Mouse (Mus musculus): ENCODE results near the gene Gzmk. TPM values are rescaled to one million over a fixed set of nuclear protein-coding genes. Genes with fewer than 3 reads are reported as not detected.

The Gzmk gene
- polyA plus RNA-seq, 1 experiment from 2014 or later, result not detected

DNA sequence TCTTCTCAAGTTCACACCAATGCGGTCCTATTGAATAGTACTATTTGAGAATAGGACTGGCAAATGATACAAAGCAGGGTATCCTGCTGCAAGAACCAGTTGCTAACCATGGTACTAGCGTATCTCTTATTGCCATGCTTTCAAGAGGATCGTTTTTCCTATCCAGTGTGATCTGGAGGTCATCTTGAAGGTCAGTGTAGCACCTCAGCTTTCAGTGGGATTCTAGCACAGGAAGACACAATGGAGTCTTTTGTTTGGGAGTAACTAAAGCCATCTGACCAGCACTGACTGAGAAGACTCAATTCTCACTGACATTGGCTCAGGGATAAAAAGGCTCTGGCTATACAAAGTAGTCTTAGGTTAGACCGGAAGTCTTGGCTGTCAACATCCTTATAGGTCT, 74.2 kb downstream of the Gzmk start:
- Histone ChIP-seq H3K9me3 (replicated peaks; ENCODE audit: control insufficient read depth, low read length) (no peaks in the 10 kb centered on the region), H3K4me2 (ENCODE audit: low read depth, low read length) (no peak overlapping the region), H3K4me3 (replicated peaks; ENCODE audit: low read length) (no peak overlapping the region), H3K36me3 (ENCODE audit: control insufficient read depth, insufficient read depth, low read length) (no peaks in the 10 kb centered on the region), H3K27ac (ENCODE audit: low read length) (no peak overlapping the region), H3K4me1 (ENCODE audit: control insufficient read depth, insufficient read depth, low read length) (no peaks in the 10 kb centered on the region), H3K9ac (ENCODE audit: low read length) (no peak overlapping the region), H3K27me3 (ENCODE audit: control insufficient read depth, insufficient read depth, low read length) (no peaks in the 10 kb centered on the region)
- ATAC-seq (ENCODE audit: insufficient read depth, low FRiP score), result no peak
- 81% methylated on average over 4 of the region's 4 CpGs for whole genome bisulfite sequencing

DNA sequence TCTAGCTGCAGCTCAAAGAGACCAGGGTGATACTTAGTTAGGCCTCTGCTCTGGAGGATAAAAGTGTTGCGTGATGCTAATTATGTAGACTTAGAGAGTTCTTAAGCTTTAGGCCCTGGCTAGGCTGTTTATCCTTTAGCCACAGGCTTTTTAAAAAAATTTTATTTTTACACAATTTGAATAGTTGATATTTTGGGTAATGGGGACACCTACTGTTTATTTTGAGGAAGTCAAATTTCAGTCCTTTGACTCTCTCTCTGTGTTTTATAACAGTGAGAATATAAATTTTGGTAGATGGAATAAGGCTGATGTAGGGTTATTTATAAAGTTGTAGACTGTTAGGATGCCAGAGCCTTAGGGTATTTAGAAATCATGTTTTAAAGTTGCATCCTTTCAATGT, 86.1 kb downstream of the Gzmk start:
- no peak overlapping the region for H3K27ac ChIP-seq (ENCODE audit: low read length)
- 92% methylated on average over 1 of the region's 1 CpGs for WGBS

DNA sequence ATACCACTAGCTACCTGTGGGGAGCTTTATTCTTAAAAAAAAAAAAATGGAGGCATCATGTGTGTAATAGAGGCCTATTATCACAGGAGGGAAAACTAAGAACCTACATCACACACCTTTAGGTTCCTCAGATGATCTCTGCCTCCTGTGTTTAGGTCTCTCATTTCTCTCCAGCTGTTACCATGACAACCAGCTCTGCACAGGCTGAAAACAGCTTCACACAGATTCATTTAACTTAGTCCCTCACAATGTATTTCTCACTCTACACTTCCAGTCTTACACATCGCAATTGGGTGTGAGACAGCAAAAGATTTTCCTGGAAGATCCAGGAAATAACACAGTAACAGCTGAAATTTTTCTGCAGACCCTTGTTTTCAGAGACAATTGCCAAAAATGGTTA, 95.7 kb downstream of the Gzmk start:
- no peak overlapping the region for H3K27ac ChIP-seq (ENCODE audit: low read length)
- no peak overlapping the region for H3K9ac ChIP-seq (ENCODE audit: low read length)
- H3K4me1 ChIP-seq (ENCODE audit: control insufficient read depth, insufficient read depth, low read length), result no peaks in the 10 kb centered on the region
- no peak overlapping the region for H3K4me3 ChIP-seq (replicated peaks; ENCODE audit: low read length)
- no peak overlapping the region for H3K4me2 ChIP-seq (ENCODE audit: low read depth, low read length)
- 74% methylated on average over 1 of the region's 1 CpGs for WGBS
- H3K27me3 ChIP-seq (ENCODE audit: control insufficient read depth, insufficient read depth, low read length), result no peaks in the 10 kb centered on the region
- no peak for ATAC-seq (ENCODE audit: insufficient read depth, low FRiP score)
- H3K36me3 ChIP-seq (ENCODE audit: control insufficient read depth, insufficient read depth, low read length), result no peaks in the 10 kb centered on the region
- no peaks in the 10 kb centered on the region for H3K9me3 ChIP-seq (replicated peaks; ENCODE audit: control insufficient read depth, low read length)

More for the DNA sequence above, 86.1 kb downstream of the Gzmk start:
- ATAC-seq (ENCODE audit: insufficient read depth, low FRiP score), result no peak
- Histone ChIP-seq H3K9me3 (replicated peaks; ENCODE audit: control insufficient read depth, low read length) (no peaks in the 10 kb centered on the region), H3K9ac (ENCODE audit: low read length) (no peak overlapping the region), H3K4me3 (replicated peaks; ENCODE audit: low read length) (no peak overlapping the region), H3K4me1 (ENCODE audit: control insufficient read depth, insufficient read depth, low read length) (no peaks in the 10 kb centered on the region), H3K36me3 (ENCODE audit: control insufficient read depth, insufficient read depth, low read length) (no peaks in the 10 kb centered on the region), H3K27me3 (ENCODE audit: control insufficient read depth, insufficient read depth, low read length) (no peaks in the 10 kb centered on the region), H3K4me2 (ENCODE audit: low read depth, low read length) (no peak overlapping the region)

Other genes with a start within 250 kb of the Gzmk start
- 0.63 and 0.97 TPM in 2 replicates for gene Ccno, start 238.1 kb downstream of the Gzmk start, polyA plus RNA-seq (2015; fragmentation: Nextera tagmentation; extraction: Ambion mirVana)
- 0.21 and 0.30 TPM in 2 replicates for gene Mcidas, start 232.1 kb downstream of the Gzmk start, polyA plus RNA-seq (2015; fragmentation: Nextera tagmentation; extraction: Ambion mirVana)
- gene Cdc20b, start 190.8 kb downstream of the Gzmk start, polyA plus RNA-seq (2015; fragmentation: Nextera tagmentation; extraction: Ambion mirVana), result 0.08 TPM in 1 of 2 replicates, not detected in the other
- gene Gpx8, start 179.5 kb downstream of the Gzmk start, polyA plus RNA-seq (2015; fragmentation: Nextera tagmentation; extraction: Ambion mirVana), result 143 and 156 TPM in 2 replicates
- gene Gzma, start 124.9 kb downstream of the Gzmk start, polyA plus RNA-seq (2015; fragmentation: Nextera tagmentation; extraction: Ambion mirVana), result 1.8 and 2.6 TPM in 2 replicates
- 2.7 and 3.1 TPM in 2 replicates for gene Esm1, start 16.2 kb downstream of the Gzmk start, polyA plus RNA-seq (2015; fragmentation: Nextera tagmentation; extraction: Ambion mirVana)
- 3.2 and 3.9 TPM in 2 replicates for gene BC067074, start 67.3 kb upstream of the Gzmk start, polyA plus RNA-seq (2015; fragmentation: Nextera tagmentation; extraction: Ambion mirVana)

Data from stomach, embryonic 16.5 days (tissue).